Mouse (Mus musculus): ENCODE measurements around the gene Filip1.
"Not testable (repeated sequence)": the region's sequence is repeated elsewhere in the genome, so short reads cannot be mapped to it uniquely, and the experiment has no call there.

Gene Filip1

DNA sequence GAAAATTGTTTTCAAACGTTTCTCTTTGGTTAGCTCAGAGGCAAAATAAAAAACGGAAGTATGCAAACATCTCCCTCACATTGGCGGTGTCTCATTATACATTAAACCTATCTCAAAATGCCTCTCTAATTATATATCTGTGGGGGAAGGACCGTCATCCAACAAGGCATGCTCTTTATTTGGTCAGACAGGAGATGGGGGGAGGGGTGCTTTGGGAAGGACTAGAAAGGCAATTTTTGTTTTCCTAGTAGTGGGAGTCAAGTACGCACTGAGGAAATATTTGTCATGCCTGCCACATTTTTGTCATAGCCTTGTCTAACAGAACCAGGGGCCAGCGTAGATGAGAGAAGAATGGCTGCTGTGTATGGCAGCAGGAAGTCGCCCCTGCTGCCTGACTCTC lies at the start of gene Filip1:
TSS of gene Filip1 (minus strand) at position 101 of the 400 bp plus-strand sequence.
- DNase-seq, result no peak

DNA sequence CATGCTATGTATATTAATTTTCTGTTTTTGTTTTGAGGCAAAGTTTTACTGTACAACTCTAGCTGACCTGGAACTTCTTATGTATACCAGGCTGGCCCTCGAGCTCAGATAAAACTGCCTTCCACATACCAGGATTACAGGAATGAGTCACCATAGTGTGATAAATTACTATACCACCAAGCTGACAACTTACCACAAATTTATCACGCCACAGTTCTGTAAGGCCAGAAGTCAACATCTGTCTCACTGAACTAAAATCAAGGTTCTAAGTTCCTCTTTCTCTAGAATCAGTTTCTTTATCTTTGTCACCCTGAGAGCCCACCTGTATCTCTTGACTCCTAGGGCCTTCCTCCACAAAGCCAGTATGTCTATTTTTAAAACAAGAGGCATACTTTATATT lies 45.0 kb upstream of the Filip1 start:
- DNase-seq, result no peak

DNA sequence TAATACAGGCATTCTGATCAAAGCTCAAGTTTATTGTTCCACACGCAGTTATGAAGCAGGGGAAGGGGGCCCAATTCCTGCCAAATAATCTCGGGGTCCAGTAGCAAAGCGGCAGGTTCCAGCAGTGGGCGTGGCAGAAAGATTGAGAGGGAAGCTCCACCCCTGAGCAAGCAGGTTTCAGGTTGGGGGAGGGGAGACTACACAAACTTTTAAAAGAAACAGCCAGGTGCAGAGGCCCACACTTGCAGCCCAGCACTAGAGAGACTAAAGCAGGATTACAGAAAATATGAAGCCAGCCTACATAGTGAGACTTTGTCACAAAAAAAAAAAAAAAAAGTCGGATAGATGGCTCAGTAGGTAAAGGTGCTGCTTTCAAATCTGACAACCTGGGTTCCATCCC lies 40.3 kb upstream of the Filip1 start:
- no peak for DNase-seq

DNA sequence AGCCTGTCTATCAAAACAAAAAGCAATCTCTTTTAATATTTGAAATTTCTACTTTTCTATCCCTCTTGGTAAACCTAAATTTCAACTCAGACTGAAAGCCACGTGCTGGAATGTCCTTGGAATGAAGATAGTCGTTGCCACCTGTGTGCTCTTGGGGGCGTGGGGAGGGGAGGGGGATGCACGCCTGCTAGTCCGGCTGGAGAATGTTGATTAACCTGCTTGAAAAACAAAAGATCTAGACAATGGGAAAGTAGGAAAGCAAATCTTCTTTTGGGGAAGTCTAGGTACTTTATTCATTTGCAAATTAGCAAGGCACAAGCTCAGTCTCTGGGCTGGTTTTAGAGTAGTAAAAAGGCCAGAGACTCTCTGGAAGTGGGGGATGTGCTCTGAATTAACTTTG lies 36.6 kb upstream of the Filip1 start:
- not testable (repeated sequence) for DNase-seq

DNA sequence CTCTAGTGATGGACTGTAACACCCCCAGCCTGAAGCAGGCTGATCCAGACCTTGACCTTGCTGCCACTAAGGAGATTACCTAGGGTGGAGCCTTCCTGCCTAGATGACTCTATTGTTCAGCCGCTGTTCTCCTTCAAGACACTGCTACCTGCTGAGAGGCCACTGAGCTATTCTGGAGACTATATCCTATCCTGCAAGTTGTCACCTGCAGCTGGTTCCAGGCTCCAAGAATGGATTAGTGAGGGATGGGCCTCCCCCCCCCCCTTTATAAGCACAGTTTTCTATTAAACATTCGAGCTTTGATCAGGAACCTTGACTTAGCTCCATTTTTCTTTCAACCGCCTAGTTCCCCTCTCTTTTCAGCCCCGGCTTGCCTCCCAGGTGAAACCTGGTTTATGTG lies 31.6 kb upstream of the Filip1 start:
- not testable (repeated sequence) for DNase-seq

DNA sequence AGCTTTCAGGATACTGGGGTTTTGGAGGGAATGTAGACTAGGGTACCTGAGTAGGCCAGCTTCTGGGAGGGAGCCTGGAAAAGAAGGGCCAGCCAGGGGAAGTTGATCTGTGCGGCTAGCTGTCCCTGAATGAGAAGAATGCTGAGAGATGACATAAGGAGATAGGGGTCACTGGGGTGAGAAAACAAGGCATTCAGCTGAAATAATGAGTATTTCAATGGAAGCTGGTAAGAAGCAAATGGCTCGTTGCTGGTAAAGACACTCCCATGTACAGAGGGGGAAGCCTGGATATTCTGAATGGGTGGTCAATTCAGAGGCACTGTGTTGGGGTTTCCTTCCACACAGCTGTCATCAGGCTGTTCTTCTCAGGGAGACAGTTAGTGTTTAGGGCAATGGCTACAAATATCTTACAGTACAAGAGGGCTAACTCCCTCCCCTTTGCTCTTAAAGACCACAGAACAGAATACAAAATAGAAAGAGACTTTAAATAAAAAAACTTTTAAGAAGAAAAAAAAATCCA lies 26.7 kb upstream of the Filip1 start:
- DNase-seq, result no peak

DNA sequence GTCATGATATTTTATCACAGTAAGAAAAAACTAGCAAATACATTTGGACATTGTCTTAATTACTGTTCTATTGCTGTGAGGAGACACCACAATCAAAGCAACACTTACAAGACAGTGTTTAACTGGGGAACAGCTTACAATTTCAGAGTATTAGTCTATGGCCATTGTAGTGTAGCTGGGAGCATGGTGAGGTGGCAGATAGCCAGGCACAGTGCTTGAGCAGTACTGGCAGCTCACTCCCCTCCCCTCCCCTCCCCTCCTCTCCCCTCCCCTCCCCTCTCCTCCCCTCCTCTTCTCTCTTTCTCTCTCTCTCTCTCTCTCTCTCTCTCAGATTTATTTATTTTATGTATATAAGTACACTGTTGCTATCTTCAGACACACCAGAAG lies 25.3 kb upstream of the Filip1 start:
- no peak for DNase-seq

DNA sequence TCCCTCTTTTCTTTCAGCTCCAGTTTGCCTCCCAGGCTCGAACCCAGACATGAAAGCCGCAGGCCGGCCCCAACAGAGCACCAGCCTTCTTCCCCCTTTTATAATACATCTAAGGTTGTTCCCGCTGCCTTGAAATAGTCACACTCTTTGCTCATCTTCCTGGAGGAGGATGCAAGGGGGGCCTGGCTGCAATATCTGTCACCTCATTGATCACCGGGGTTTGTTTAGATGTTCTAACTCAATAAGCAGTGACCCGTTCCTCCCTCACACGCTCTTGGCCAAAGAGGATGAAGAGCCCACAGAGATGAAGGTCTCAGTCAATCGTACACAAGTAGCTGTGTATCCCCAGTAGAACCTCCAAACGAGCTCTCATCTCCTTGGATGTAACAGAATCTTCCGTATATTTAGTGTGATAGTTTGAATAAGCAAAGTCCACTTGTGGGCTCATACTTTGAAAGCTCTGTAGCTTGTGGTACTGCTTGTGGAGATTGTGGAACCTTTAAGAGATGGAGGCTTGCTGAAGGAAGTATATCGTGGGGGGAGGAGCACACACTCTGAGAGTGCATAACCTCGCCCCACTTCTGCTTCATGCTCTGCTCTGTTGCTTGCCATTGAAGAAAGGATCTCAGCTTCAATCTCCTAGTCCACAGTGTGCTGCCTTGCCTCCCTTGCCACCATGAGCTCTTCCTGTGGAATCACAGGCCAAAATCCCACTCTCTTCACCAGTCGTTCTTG lies 24.8 kb upstream of the Filip1 start:
- DNase-seq, result no peak

DNA sequence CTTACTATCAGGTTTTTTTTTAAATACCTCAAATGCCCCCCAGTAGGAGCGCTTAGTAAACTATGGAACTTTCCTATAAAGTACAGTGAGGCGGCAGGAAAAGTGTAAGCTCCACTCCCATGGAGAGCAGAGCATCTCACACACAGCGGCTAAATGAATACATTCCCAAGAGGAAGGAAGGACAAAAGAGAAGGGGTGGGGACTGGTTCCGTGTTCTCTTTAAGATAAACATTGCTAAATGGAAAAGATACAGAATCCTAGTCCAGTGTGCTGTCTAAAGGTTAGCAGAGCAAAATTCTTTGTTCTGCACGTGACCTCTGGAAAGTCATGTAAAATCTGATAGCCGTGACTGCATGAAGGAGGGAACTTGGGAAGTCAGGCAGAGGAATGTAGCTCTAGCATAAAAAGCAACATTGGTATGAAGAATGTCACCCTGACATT lies 13.9 kb upstream of the Filip1 start:
- no peak for DNase-seq

DNA sequence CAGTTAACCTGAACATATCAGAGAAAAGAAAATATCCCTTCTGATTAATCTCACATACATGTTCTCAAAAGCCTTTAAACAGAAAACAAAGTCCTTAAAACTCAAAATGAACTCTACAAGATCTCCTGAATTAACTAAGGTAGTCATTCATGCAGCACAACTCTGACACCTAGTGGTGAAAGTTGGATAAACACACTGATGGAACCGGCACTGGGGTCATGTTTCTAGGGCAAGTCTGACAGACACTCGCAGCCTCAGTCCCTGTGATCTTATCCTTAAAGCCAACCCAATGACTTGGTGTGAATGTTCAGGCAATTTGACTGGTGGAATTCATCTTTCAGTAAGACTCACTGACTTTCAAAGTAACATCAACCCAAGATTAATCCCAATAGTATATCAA lies 13.4 kb upstream of the Filip1 start:
- DNase-seq, result peak; percentile 57 to 80

DNA sequence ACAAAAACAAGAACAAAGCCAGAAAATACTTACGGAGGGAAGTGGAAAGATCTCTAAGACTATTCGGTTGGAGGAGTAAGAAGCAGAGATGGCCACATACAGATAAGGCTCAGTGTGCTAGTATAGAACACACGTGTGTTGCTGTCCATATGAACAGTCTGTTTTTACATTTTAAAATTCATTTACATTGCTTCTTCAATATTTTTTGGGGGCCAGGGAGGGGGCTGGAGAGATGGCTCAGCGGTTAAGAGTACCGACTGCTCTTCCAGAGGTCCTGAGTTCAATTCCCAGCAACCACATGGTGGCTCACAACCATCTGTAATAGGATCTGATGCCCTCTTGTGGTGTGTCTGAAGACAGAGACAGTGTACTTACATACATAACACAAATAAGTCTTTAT lies 12.7 kb upstream of the Filip1 start:
- not testable (repeated sequence) for DNase-seq

DNA sequence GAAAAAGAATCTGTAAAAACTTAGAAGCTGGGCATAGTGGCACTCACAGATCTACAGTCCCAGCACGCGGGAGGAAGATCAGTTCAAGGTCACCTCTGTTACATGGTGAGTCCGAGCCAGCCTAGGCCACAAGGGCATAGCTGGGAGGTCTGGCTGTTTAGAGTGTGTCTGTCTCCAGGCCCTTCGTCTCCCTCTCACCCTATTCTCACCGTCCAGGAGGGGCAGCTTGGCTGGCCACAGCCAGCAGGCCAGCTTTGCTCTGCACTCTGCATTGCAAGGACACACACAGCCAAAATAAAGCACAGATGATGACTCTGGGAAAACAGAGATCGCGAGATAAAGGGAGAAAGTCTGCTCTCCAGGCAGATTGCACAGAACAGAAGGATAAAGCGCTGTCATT lies 10.2 kb upstream of the Filip1 start:
- peak in 1 of 2 experiments; percentile 42 for DNase-seq

DNA sequence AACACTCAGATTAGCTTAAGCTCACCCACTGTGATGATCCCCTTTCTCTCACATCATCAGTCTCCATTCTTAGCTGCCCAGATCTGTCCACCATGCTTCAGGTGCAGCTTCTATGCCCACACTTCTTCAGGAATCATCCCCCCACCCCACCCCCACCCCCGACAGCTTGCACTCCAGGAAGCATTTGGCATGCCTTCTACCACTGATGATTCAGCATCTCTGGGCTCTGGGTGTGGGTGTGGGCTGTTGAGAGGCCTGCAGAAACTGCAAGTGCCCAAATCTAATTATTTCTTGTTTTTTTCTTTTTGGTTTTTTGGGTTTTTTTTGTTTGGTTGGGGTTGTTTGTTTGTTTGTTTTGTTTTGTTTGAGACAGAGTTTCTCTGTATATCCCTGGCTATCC lies 9.0 kb upstream of the Filip1 start:
- no peak for DNase-seq

DNA sequence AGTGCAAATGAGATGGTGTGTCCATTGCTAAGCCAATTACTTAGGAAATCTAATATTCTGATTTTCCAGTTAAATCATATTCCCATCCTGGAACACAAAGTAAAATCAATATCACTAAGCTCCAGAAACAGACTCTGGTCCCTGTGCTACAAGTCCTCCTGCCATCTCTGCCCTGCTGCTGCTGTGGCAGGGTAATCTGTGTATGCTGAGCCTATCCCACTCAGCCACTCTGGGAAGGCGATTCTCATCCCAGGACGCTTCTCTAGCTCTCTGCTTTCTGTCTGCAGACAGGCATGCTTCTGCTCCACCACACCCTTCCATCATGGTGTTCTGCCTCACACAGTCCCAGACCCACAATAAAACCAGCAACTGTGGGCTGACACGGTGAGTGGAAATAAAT lies 7.8 kb upstream of the Filip1 start:
- no peak for DNase-seq

DNA sequence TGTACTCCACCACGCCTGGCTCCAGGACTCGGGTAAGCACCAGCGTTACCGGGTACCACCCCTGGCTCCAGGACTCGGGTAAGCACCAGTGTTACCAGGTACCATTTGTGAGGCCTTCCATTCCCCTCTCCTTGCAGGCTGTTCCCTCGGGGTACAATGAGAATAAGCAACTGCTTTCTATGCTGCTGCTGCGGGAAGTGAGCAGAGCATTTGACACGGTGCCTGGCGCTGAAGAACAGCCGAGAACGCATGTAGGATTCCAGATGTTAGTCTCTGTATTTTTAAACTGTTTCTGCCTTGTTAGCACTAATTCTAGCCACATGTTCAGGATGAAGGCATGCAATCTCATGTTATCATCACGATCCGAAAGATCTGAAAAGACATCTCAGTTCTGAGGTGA lies 635 bp downstream of the Filip1 start:
- no peak for DNase-seq

DNA sequence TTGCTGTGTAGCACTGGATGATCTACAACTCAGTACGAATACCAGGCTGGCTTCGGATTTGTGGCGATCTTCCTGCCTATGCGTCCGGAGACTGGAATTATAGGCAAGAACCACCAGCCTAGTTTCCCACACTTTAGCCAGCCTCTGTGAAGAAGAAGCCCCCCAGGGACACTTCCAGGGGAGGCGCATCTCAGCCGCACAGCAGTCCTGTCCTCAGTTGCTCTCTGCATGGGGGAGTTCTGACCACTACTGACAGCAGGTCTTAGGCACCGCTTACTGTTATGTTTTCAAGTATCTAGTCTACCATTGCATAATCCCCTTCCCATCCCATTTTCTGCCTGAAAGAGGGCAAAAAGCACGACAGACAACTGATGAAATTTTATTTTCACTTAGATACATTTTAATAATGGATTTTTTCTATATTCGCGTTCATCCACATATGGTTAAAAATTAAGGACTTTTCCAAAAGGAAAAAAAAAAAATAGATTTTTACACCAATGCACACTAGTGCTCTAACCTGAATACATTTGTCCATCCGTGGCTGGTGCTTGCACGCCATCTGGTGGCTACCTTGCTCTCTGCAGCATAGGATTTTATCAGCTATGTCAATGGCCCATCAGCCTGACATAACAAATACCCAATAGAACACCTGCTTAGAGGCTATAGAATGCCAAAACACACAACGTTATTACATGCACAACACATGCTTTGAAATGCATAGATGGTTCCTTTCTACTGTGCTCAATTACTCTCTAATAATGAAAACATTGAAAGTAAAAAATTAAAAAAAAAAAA lies 10.1 kb downstream of the Filip1 start:
- peak; percentile 75 to 88 for DNase-seq

DNA sequence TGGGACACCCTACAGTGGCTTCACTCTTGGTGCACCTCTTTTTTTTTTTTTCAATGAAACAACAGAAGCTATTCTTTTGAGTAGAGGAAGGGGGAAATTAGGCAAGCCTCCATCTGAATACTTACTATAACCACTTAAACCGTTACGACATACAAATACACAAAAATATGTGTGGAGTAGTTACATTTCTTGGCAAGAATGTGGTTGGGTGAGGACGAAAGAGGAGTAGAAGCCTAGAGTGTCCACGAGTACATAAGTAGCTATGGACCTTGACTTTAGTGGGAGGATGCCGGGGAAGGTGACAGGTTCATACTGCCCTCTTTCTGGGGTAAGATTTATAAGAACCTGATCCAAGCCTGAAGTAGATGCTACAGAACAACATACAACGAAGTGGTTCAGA lies 15.4 kb downstream of the Filip1 start:
- no peak for DNase-seq

DNA sequence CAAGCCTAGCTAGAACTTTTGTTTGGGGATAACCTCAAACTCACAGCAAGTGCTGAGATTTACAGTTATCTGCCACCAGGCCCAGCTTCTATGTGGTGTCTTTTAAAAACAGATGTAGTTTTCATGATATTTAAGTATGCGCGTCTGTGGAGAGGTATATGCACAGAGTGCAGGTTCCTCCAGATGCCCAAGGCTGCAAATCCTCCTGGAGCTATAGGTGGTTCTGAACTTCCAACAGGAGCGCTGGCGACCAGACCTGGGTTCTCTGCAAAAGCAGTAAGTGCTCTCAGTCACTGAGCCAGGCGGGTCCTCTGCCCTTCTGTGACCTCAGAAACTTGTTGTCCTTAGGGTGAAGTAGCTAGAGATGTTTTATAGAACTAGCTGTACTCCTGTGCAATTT lies 18.4 kb downstream of the Filip1 start:
- no peak for DNase-seq

DNA sequence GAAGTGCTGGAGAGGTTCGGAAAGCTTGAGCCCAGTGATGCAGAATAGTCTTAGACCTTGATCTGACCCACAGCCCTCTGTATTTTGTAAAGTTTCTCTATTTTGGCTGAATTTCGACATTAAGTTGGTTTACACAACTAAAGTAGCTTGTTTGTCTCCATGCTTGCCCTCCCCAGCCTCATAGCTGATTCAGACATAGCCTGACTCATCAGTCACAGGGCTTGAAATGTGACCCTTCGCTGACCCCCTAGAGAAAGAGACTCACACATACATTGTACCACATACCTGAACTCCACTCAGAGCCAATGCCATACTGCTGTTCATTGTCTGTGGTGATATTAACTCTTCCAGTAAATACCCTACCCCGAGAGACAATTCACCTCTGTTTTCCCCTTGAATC lies 19.6 kb downstream of the Filip1 start:
- DNase-seq, result no peak

DNA sequence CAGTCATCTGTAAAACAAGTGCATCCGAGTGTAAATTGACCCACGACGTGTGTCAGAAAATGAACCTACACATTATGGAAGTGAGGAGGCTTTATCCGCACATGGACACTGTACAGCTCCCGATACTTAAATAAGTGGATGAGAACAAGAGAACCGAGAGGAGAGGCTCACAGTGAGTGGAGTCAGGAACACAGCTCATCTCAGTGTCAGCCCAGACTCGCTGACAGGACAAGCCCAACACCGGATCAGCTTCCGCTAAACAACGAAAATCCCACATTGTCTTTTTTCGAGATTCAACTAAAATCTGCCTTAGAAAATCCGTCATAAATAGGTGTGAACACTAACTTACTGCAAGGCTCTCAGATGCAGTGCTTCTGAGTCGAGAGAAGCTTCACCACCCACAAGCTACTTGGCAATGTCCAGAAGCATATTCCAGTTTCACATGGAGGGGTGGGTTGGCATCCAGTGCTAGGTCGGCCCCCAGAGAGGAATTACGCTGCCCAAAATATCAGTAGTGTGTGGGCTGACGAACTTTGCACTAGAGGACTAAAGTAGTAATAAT lies 22.1 kb downstream of the Filip1 start:
- DNase-seq, result no peak

DNA sequence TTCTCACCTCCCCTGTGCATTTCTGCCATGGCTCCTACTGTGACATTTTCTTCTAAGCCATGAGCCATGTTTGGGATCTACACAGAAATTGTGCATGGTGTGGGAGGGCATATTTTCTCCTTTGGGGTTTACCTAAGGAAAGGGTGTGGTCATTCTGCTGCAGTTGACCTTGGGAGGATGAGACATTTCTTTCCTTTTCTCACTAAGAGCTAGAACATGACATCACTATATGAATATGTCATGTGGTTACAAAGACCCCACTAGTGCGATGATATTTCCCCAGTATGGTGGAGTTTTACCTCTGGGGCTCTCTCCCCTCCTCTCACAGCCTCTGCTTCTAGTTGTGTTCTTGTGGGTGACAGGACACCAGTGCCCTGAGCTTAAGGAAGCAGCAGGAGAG lies 22.9 kb downstream of the Filip1 start:
- no peak for DNase-seq

DNA sequence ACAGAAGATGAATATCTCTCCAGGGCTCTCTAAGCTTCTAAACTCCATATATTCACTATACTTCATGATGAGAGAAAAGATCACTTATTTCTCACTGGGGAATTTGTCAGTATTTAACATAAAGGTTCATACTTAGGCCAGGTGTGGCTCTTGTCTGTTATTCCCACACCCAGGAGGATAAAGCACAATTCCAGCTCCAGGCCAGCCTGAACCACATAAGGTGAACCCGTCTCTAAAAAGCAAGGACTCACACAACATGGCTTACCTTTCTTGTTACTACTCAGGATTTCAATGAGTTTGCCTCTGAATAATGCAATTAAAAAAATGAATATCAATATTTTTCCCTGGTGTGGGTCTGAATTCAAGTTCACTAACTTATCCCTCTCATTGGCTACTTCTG lies 23.6 kb downstream of the Filip1 start:
- DNase-seq, result no peak

DNA sequence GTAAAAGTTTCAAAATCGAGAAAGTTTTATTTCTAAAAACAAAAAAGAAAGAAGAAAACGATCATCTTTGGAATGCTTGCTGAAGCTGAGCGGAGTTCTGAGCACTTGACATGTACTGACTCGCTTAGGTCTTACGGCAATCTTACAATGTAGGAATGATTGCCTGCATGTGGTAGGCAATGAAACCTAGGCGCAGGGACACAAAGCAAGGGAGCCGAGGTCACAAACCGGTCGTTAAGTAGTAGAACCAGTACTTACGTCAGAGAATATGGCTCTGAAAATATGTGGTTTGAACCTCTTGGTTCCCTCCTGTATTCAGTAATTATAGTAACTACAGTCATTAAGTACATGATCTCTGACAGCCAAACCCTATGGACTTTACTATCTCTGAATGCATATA lies 29.4 kb downstream of the Filip1 start:
- DNase-seq, result no peak

DNA sequence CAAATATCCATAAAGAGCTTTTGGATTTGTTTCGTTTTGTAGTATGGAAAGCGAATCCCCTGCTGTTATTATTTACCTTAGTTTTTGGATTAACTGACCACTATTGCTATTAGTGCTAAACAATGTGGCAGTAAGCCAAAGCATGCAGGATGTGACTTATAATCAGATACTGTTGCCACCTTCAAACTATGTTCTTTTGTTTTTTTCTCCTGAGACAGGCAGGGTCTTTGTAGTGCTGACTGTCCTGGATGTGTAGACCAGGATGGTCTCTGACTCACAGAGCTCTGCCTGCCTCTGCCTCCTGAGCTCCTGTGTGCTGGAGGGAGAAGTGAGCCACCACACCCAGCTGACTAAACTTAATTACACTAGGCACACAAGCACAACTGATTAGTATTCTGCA lies 33.4 kb downstream of the Filip1 start:
- no peak for DNase-seq

All from kidney, postnatal 25 days (tissue).